Mouse (Mus musculus) liver, adult 2 months (tissue): ENCODE measurements around the gene Brox. TPM values are rescaled to one million over a fixed set of nuclear protein-coding genes. Genes with fewer than 3 reads are reported as not detected.

ENCODE experiments used
- DNase-seq: peaks from one replicate; pipeline ENCODE4 v3.0.0-alpha.2; 2011; ENCODE audit warnings: low read depth, low spot score; ENCODE audit errors: extremely low read depth
- H3K27ac ChIP-seq: fragments of 200-500 bp; replicated peaks from 2 replicates; pipeline ENCODE4 v1.5.1; 2012; ENCODE audit warnings: low read depth, mild to moderate bottlenecking, control low read depth, inconsistent platforms, low read length; ENCODE audit not compliant: insufficient read depth
- H3K27me3 ChIP-seq: fragments of 200-500 bp; 2 replicates; pipeline ENCODE4 v1.6.1; 2012; ENCODE audit warnings: mild to moderate bottlenecking, moderate library complexity, low read length, inconsistent platforms; ENCODE audit not compliant: control insufficient read depth, insufficient read depth
- H3K36me3 ChIP-seq: fragments of 200-500 bp; 2 replicates; pipeline ENCODE4 v1.6.1; 2012; ENCODE audit warnings: low read length, inconsistent platforms; ENCODE audit not compliant: control insufficient read depth, insufficient read depth
- H3K4me1 ChIP-seq: fragments of 200-500 bp; 2 replicates; pipeline ENCODE4 v1.6.1; 2011; ENCODE audit warnings: low read length; ENCODE audit not compliant: control insufficient read depth, insufficient read depth
- H3K4me3 ChIP-seq: fragments of 200-500 bp; 2 replicates; pipeline ENCODE4 v1.5.1; 2011; ENCODE audit warnings: low read depth, mild to moderate bottlenecking, control low read depth, low read length, moderate library complexity; ENCODE audit not compliant: insufficient read depth
- H3K79me2 ChIP-seq: fragments of 200-500 bp; 2 replicates; pipeline ENCODE4 v1.6.1; 2012; ENCODE audit warnings: inconsistent platforms, mild to moderate bottlenecking, low read length, moderate library complexity; ENCODE audit not compliant: control insufficient read depth, insufficient read depth
- H3K9ac ChIP-seq: fragments of 200-500 bp; 2 replicates; pipeline ENCODE4 v1.6.1; 2012; ENCODE audit warnings: low read depth, mild to moderate bottlenecking, control low read depth, inconsistent platforms, low read length
- CTCF ChIP-seq: fragments of 200-500 bp; IDR thresholded peaks from 2 replicates; pipeline ENCODE4 v1.5.1; 2011; ENCODE audit warnings: low read depth, low read length, control low read depth
- POLR2A ChIP-seq: fragments of 200-500 bp; IDR thresholded peaks from 2 replicates; pipeline ENCODE4 v1.6.1; 2011; ENCODE audit warnings: low read length, control low read depth; ENCODE audit not compliant: insufficient read depth; ENCODE audit errors: extremely low read depth
- WGBS: fragments of 180-500 bp; shearing (Covaris S2); methylation state at CpG from one replicate; pipeline ENCODE4 v1.1.7; 2018; 5-methylcytosine and 5-hydroxymethylcytosine counted together
- polyA plus RNA-seq: library from polyadenylated mRNA; depleted of rRNA; stranded (reverse); fragments of >200 nt; gene quantifications from 2 replicates; pipeline ENCODE4 v1.2.3, GENCODE M21; 2012
- total RNA-seq: library from RNA; depleted of rRNA; stranded (reverse); fragments of >200 nt; gene quantifications from 2 replicates; pipeline ENCODE4 v1.2.3, GENCODE M21; 2014

The Brox gene
- total and polyA plus RNA-seq, 2 experiments = 8.2 to 29.5 TPM

- DNase-seq = peak; percentile 14
Observed at GRCm38 (mm10) chr1:183265921-183266467, 31.1 kb downstream of the Brox start.

DNA sequence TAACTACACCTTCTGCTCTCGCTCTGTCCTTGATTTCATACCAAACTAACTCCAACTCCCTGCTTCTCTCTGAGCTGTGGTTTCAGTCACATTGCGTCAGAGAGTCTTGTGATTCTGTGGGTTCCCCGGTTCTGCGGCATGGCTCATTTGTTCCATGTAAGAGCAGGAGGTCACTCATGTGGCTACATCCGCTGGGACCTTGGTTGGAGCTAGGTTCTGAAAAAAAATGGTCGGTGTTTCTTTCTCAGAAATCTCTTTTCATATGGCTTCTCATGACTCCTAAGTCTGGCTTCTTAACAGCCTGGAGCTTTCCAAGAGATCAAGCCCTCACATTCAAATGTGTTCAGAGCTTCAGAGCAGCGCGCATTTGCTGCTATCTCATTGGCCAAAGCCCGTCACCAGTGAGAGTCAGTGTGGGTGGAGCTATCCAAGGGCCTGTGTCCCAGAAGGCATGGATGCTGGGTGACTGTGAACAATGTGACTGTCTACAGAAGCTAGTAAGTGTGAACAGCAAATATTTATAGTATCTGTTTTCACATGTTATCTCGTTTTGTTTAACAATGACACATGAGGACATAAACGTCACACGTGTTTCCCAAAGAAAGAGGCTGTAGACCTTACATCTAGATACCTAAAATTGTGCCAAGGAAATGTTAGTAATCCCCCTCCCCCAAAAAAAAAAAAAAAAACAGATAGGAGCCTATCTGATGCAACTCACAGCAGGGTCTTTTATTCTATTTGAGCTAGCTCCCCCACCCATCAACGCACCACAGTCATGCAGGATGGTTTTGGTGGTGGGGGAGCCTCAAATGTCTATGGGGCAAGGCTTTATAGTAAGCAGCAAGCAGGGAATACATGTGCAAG is 32.7 kb downstream of the Brox start:
- H3K9ac ChIP-seq = no peak overlapping the region
- no peaks in the 10 kb centered on the region for H3K36me3 ChIP-seq
- TF ChIP-seq POLR2A (no peak), CTCF (no peak)
- no peaks in the 10 kb centered on the region for H3K79me2 ChIP-seq
- no peaks in the 10 kb centered on the region for H3K4me1 ChIP-seq
- no peak overlapping the region for H3K27ac ChIP-seq
- DNase-seq = peak; percentile 12
- no peak overlapping the region for H3K4me3 ChIP-seq
- 53% methylated on average over 13 of the region's 13 CpGs for WGBS
- no peaks in the 10 kb centered on the region for H3K27me3 ChIP-seq

More at GRCm38 (mm10) chr1:183265921-183266467, 31.1 kb downstream of the Brox start:
- Histone ChIP-seq H3K9ac (no peak overlapping the region), H3K27ac (no peak overlapping the region), H3K79me2 (no peaks in the 10 kb centered on the region), H3K27me3 (no peaks in the 10 kb centered on the region), H3K4me3 (no peak overlapping the region), H3K4me1 (no peaks in the 10 kb centered on the region), H3K36me3 (no peaks in the 10 kb centered on the region)
- TF ChIP-seq CTCF (no peak), POLR2A (no peak)
- WGBS = 69% methylated on average over 14 of the region's 14 CpGs

GRCm38 (mm10) chr1:183252574-183252973 is 44.5 kb downstream of the Brox start:
- 74% methylated on average over 10 of the region's 10 CpGs for WGBS
- H3K4me1 ChIP-seq = no peaks in the 10 kb centered on the region

DNA sequence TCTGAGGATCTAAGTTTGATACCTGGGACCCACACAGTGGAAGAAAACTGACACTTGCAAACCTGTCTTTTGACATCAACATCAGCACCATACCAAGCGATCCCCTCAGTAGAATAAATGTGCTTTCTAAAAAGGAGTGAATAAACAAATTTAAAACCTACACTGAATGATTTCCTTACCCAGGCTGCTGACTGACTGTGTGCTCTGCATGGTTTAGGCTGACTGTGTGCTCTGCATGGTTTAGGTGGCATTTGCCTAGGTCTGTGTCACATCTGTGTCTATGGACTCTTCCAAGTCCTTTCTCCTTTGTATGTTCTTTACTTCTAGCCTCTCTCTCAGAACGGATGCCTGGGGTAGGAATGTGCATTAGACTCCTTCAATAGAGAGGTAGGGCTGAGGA is 45.3 kb downstream of the Brox start:
- Histone ChIP-seq H3K79me2 (no peaks in the 10 kb centered on the region), H3K27me3 (no peaks in the 10 kb centered on the region; the same call in 1 of the 2 replicates), H3K36me3 (no peaks in the 10 kb centered on the region), H3K4me3 (no peak overlapping the region), H3K27ac (no peak overlapping the region), H3K9ac (no peak overlapping the region), H3K4me1 (no peaks in the 10 kb centered on the region)
- WGBS = 75% methylated on average over 2 of the region's 2 CpGs
- no peak for TF ChIP-seq POLR2A
- TF ChIP-seq CTCF = no peak
- DNase-seq = no peak

More at GRCm38 (mm10) chr1:183252574-183252973, 44.5 kb downstream of the Brox start:
- TF ChIP-seq CTCF = no peak
- TF ChIP-seq POLR2A = no peak
- Histone ChIP-seq H3K4me3 (no peak overlapping the region), H3K79me2 (no peaks in the 10 kb centered on the region), H3K27ac (no peak overlapping the region), H3K36me3 (no peaks in the 10 kb centered on the region), H3K9ac (no peak overlapping the region), H3K27me3 (no peaks in the 10 kb centered on the region; the same call in 1 of the 2 replicates)
- DNase-seq = no peak

- Histone ChIP-seq H3K4me3 (no peak overlapping the region), H3K9ac (no peak overlapping the region), H3K4me1 (no peaks in the 10 kb centered on the region), H3K27ac (no peak overlapping the region), H3K79me2 (no peaks in the 10 kb centered on the region), H3K27me3 (no peaks in the 10 kb centered on the region; the same call in 1 of the 2 replicates), H3K36me3 (no peaks in the 10 kb centered on the region)
- TF ChIP-seq CTCF = no peak
- no peak for TF ChIP-seq POLR2A
- WGBS = 66% methylated on average over 4 of the region's 4 CpGs
- no peak for DNase-seq
Observed at GRCm38 (mm10) chr1:183250612-183251011, 46.5 kb downstream of the Brox start.
